Mouse (Mus musculus): ENCODE data around the gene Phpt1. TPM values are rescaled to one million over a fixed set of nuclear protein-coding genes. Genes with fewer than 3 reads are reported as not detected.

Phpt1 gene
- 158 and 159 TPM in 2 replicates for polyA plus RNA-seq (2014; fragmentation: Nextera tagmentation; extraction: Ambion mirVana)

- Histone ChIP-seq H3K4me2 (peak within 1 kb of the TSS; percentile 88), H3K4me1 (ENCODE audit: control insufficient read depth, insufficient read depth, low read length) (peaks cover 20% of the 10 kb centered on the region), H3K27me3 (ENCODE audit: control insufficient read depth, insufficient read depth, low read length) (peaks cover 41% of the 10 kb centered on the region), H3K9me3 (ENCODE audit: control insufficient read depth, low read length) (no peaks in the 10 kb centered on the region), H3K36me3 (ENCODE audit: control insufficient read depth, insufficient read depth, low read length) (peaks cover 1% of the 10 kb centered on the region; the same call in 1 of the 2 replicates), H3K4me3 (ENCODE audit: low read depth, low read length) (peak within 1 kb of the TSS; percentile 47), H3K9ac (ENCODE audit: low read length) (peak within 1 kb of the TSS; percentile 57), H3K27ac (ENCODE audit: low read depth, low read length) (peak within 1 kb of the TSS; percentile 49)
- DNase-seq (ENCODE audit: low spot score, missing footprints) (peak; percentile 99), ATAC-seq (ENCODE audit: low FRiP score) (peak; percentile 98)
- WGBS = under 1% methylated on average over 45 of the region's 45 CpGs
Observed at GRCm38 (mm10) chr2:25574579-25575431, at the start of gene Phpt1, which contains the start of gene Mamdc4. TSS of gene Phpt1 (minus strand) at chr2:25575224. TSS of gene Mamdc4 (minus strand) at chr2:25574845.

GRCm38 (mm10) chr2:25621229-25622200 lies 46.5 kb upstream of the Phpt1 start, which contains the start of gene Tmem141:
TSS of gene Tmem141 (minus strand) at chr2:25622005.
- 5% methylated on average over 34 of the region's 34 CpGs for WGBS
- DNase-seq (ENCODE audit: low spot score, missing footprints) (peak; percentile 97), ATAC-seq (ENCODE audit: low FRiP score) (peak; percentile 93)
- H3K4me1 ChIP-seq (ENCODE audit: control insufficient read depth, insufficient read depth, low read length) = no peaks in the 10 kb centered on the region
- no peaks in the 10 kb centered on the region for H3K9me3 ChIP-seq (ENCODE audit: control insufficient read depth, low read length)
- peak within 1 kb of the TSS; percentile 35 for H3K4me3 ChIP-seq (ENCODE audit: low read depth, low read length)
- no peak within 1 kb of the TSS for H3K27ac ChIP-seq (ENCODE audit: low read depth, low read length)
- peaks cover 10% of the 10 kb centered on the region for H3K27me3 ChIP-seq (ENCODE audit: control insufficient read depth, insufficient read depth, low read length)
- H3K9ac ChIP-seq (ENCODE audit: low read length) = peak within 1 kb of the TSS; percentile 46
- no peaks in the 10 kb centered on the region for H3K36me3 ChIP-seq (ENCODE audit: control insufficient read depth, insufficient read depth, low read length)
- peak within 1 kb of the TSS; percentile 58 for H3K4me2 ChIP-seq

GRCm38 (mm10) chr2:25620852-25621228 lies 45.8 kb upstream of the Phpt1 start:
- 94% methylated on average over 4 of the region's 4 CpGs for WGBS
- H3K4me2 ChIP-seq = no peak overlapping the region
- H3K27me3 ChIP-seq (ENCODE audit: control insufficient read depth, insufficient read depth, low read length) = peaks cover 17% of the 10 kb centered on the region
- no peak for DNase-seq (ENCODE audit: low spot score, missing footprints)
- ATAC-seq (ENCODE audit: low FRiP score) = no peak
- no peak overlapping the region for H3K27ac ChIP-seq (ENCODE audit: low read depth, low read length)
- no peaks in the 10 kb centered on the region for H3K36me3 ChIP-seq (ENCODE audit: control insufficient read depth, insufficient read depth, low read length)
- no peak overlapping the region; the same call in 1 of the 2 replicates for H3K9ac ChIP-seq (ENCODE audit: low read length)
- H3K9me3 ChIP-seq (ENCODE audit: control insufficient read depth, low read length) = no peaks in the 10 kb centered on the region
- no peaks in the 10 kb centered on the region for H3K4me1 ChIP-seq (ENCODE audit: control insufficient read depth, insufficient read depth, low read length)
- H3K4me3 ChIP-seq (ENCODE audit: low read depth, low read length) = no peak overlapping the region

GRCm38 (mm10) chr2:25620386-25620785 lies 45.4 kb upstream of the Phpt1 start:
- Histone ChIP-seq H3K4me2 (no peak overlapping the region), H3K36me3 (ENCODE audit: control insufficient read depth, insufficient read depth, low read length) (no peaks in the 10 kb centered on the region), H3K27me3 (ENCODE audit: control insufficient read depth, insufficient read depth, low read length) (peaks cover 22% of the 10 kb centered on the region), H3K9ac (ENCODE audit: low read length) (no peak overlapping the region), H3K9me3 (ENCODE audit: control insufficient read depth, low read length) (no peaks in the 10 kb centered on the region), H3K27ac (ENCODE audit: low read depth, low read length) (no peak overlapping the region), H3K4me3 (ENCODE audit: low read depth, low read length) (no peak overlapping the region), H3K4me1 (ENCODE audit: control insufficient read depth, insufficient read depth, low read length) (no peaks in the 10 kb centered on the region)
- 87% methylated on average over 6 of the region's 6 CpGs for WGBS
- ATAC-seq (ENCODE audit: low FRiP score) (no peak), DNase-seq (ENCODE audit: low spot score, missing footprints) (no peak)

GRCm38 (mm10) chr2:25617578-25617977 lies 42.6 kb upstream of the Phpt1 start, which contains the start of gene Ccdc183:
TSS of gene Ccdc183 (minus strand) at chr2:25617678.
- no peak within 1 kb of the TSS for H3K9ac ChIP-seq (ENCODE audit: low read length)
- ATAC-seq (ENCODE audit: low FRiP score) (no peak), DNase-seq (ENCODE audit: low spot score, missing footprints) (no peak)
- H3K36me3 ChIP-seq (ENCODE audit: control insufficient read depth, insufficient read depth, low read length) = no peaks in the 10 kb centered on the region
- peaks cover 22% of the 10 kb centered on the region for H3K27me3 ChIP-seq (ENCODE audit: control insufficient read depth, insufficient read depth, low read length)
- H3K4me1 ChIP-seq (ENCODE audit: control insufficient read depth, insufficient read depth, low read length) = no peaks in the 10 kb centered on the region
- no peak within 1 kb of the TSS for H3K4me2 ChIP-seq
- H3K4me3 ChIP-seq (ENCODE audit: low read depth, low read length) = no peak within 1 kb of the TSS
- WGBS = 80% methylated on average over 3 of the region's 3 CpGs
- no peak within 1 kb of the TSS for H3K27ac ChIP-seq (ENCODE audit: low read depth, low read length)
- no peaks in the 10 kb centered on the region for H3K9me3 ChIP-seq (ENCODE audit: control insufficient read depth, low read length)

GRCm38 (mm10) chr2:25616398-25616797 lies 41.4 kb upstream of the Phpt1 start:
- Histone ChIP-seq H3K36me3 (ENCODE audit: control insufficient read depth, insufficient read depth, low read length) (no peaks in the 10 kb centered on the region), H3K27me3 (ENCODE audit: control insufficient read depth, insufficient read depth, low read length) (peaks cover 22% of the 10 kb centered on the region), H3K9ac (ENCODE audit: low read length) (no peak overlapping the region), H3K9me3 (ENCODE audit: control insufficient read depth, low read length) (no peaks in the 10 kb centered on the region), H3K4me3 (ENCODE audit: low read depth, low read length) (no peak overlapping the region), H3K4me1 (ENCODE audit: control insufficient read depth, insufficient read depth, low read length) (no peaks in the 10 kb centered on the region), H3K27ac (ENCODE audit: low read depth, low read length) (no peak overlapping the region), H3K4me2 (no peak overlapping the region)
- DNase-seq (ENCODE audit: low spot score, missing footprints) (no peak), ATAC-seq (ENCODE audit: low FRiP score) (no peak)
- WGBS = 24% methylated on average over 22 of the region's 22 CpGs

GRCm38 (mm10) chr2:25608671-25609070 lies 33.6 kb upstream of the Phpt1 start:
- Histone ChIP-seq H3K27ac (ENCODE audit: low read depth, low read length) (peak overlapping the region; percentile 87), H3K4me1 (ENCODE audit: control insufficient read depth, insufficient read depth, low read length) (peaks cover 10% of the 10 kb centered on the region), H3K27me3 (ENCODE audit: control insufficient read depth, insufficient read depth, low read length) (0 out of 2 replicates have a peak, but pooled peaks cover 6% of the 10 kb centered on the region), H3K4me3 (ENCODE audit: low read depth, low read length) (peak overlapping the region; percentile 99), H3K9ac (ENCODE audit: low read length) (peak overlapping the region; percentile 46), H3K4me2 (peak overlapping the region; percentile 68), H3K9me3 (ENCODE audit: control insufficient read depth, low read length) (no peaks in the 10 kb centered on the region), H3K36me3 (ENCODE audit: control insufficient read depth, insufficient read depth, low read length) (no peaks in the 10 kb centered on the region)
- 77% methylated on average over 10 of the region's 10 CpGs for WGBS
- peak; percentile 7; the same call in 1 of the 2 replicates for ATAC-seq (ENCODE audit: low FRiP score)
- DNase-seq (ENCODE audit: low spot score, missing footprints) = no peak

- peak within 1 kb of the TSS; percentile 99 for H3K4me3 ChIP-seq (ENCODE audit: low read depth, low read length)
- peak within 1 kb of the TSS; percentile 97 for H3K9ac ChIP-seq (ENCODE audit: low read length)
- WGBS = under 1% methylated on average over 79 of the region's 80 CpGs
- H3K9me3 ChIP-seq (ENCODE audit: control insufficient read depth, low read length) = no peaks in the 10 kb centered on the region
- H3K27me3 ChIP-seq (ENCODE audit: control insufficient read depth, insufficient read depth, low read length) = 0 out of 2 replicates have a peak, but pooled peaks cover 6% of the 10 kb centered on the region
- H3K4me2 ChIP-seq = peak within 1 kb of the TSS; percentile 68
- peak within 1 kb of the TSS; percentile 87 for H3K27ac ChIP-seq (ENCODE audit: low read depth, low read length)
- peaks cover 10% of the 10 kb centered on the region for H3K4me1 ChIP-seq (ENCODE audit: control insufficient read depth, insufficient read depth, low read length)
- H3K36me3 ChIP-seq (ENCODE audit: control insufficient read depth, insufficient read depth, low read length) = no peaks in the 10 kb centered on the region
- ATAC-seq (ENCODE audit: low FRiP score) (peak; percentile 90), DNase-seq (ENCODE audit: low spot score, missing footprints) (peak; percentile 99)
Observed at GRCm38 (mm10) chr2:25607761-25608622, 33.0 kb upstream of the Phpt1 start, which contains the start of gene Rabl6. TSS of gene Rabl6 (minus strand) at chr2:25608521.
